Mouse (Mus musculus) adrenal gland, postnatal 14 days (tissue): ENCODE data around the gene Ccl7. TPM values are rescaled to one million over a fixed set of nuclear protein-coding genes. Genes with fewer than 3 reads are reported as not detected.

Experiments used
- total RNA-seq: library from RNA; stranded (reverse); gene quantifications from 2 replicates; pipeline ENCODE4 v1.2.3, GENCODE M21; 2021

Gene Ccl7
- total RNA-seq, 1 experiment from 2014 or later: not detected

Other genes with a start within 250 kb of the Ccl7 start
- not detected in 2 replicates for gene 5530401A14Rik, start 185.0 kb upstream of the Ccl7 start, total RNA-seq
- 1.7 and 2.7 TPM in 2 replicates for gene Asic2, start 77.3 kb upstream of the Ccl7 start, total RNA-seq
- 1.4 and 1.9 TPM in 2 replicates for gene Ccl2, start 10.1 kb upstream of the Ccl7 start, total RNA-seq
- not detected in 2 replicates for gene Gm17268, start 7.2 kb upstream of the Ccl7 start, total RNA-seq
- 5.1 and 7.8 TPM in 2 replicates for gene Ccl11, start 12.1 kb downstream of the Ccl7 start, total RNA-seq
- gene Ccl12, start 56.1 kb downstream of the Ccl7 start, total RNA-seq: 1.1 TPM in 1 of 2 replicates, not detected in the other
- gene Ccl8, start 69.5 kb downstream of the Ccl7 start, total RNA-seq: not detected in 2 replicates